Mouse (Mus musculus) T-helper 1 cell (primary cell): ENCODE data around the gene Rxfp4.

Experiments used
- in situ Hi-C: fragments of 300-600 bp; cut with MboI, MseI; formaldehyde crosslinking; loops from one replicate; pipeline ENCODE4 v1.15.1; 2025; ENCODE audit warnings: high pct_unique_total_duplicates

Gene Rxfp4

DNA sequence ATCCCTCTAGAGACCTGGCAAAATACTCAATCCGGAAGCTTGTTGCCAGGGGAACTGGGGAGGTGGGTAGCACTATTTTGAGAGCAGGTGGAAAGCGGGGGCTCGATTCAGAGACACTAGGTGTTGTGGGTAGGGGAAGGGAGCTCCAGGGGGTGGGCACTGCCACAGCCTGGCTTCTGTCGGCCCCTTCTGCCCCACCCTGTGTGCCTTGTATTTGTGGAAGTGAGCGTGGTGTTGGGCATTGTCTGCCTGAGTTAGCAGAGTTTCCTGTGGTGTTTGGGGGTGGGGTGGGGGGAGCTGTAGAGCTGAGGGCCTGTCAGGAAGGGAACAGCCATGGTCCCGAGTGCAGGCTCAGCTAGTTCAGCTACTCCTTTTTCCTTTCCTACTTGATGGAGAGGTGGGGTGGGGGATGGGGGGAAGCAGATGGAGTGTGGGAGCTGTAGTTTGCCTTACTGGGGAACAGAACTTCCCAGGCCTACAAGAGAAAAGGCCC, 22.0 kb downstream of the Rxfp4 start:
- in situ Hi-C loops, result loop anchor here (10.0 kb wide), 1 partner anchor 74 kb away; no protein-coding TSS in a partner anchor

- in situ Hi-C loops, result loop anchor here (10.0 kb wide), 1 partner anchor 75 kb away; no protein-coding TSS in a partner anchor
These were observed 22.9 kb downstream of the Rxfp4 start for GRCm38 (mm10) chr3:88630018-88630417.

GRCm38 (mm10) chr3:88629244-88629643, 23.7 kb downstream of the Rxfp4 start:
- in situ Hi-C loops, result no loop called here

DNA sequence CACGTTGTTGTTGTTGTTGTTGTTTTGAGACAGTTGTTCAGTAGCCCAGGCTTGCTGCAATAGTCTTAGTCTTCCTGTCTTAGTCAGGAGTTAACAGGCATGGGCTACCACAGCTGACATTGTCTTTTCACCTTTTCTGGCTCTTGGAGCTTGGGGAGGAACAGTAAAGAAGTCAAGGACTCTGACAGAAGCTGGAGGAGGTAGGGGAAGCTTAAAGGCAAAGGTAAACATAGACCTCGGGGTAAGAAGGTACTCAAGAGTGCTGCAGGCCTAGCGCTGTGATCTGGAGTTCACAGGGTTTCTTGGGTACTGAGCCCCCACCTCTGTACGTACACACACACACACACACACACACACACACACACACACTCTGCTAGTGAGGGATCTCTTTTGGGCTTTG, 24.2 kb downstream of the Rxfp4 start:
- in situ Hi-C loops, result no loop called here

DNA sequence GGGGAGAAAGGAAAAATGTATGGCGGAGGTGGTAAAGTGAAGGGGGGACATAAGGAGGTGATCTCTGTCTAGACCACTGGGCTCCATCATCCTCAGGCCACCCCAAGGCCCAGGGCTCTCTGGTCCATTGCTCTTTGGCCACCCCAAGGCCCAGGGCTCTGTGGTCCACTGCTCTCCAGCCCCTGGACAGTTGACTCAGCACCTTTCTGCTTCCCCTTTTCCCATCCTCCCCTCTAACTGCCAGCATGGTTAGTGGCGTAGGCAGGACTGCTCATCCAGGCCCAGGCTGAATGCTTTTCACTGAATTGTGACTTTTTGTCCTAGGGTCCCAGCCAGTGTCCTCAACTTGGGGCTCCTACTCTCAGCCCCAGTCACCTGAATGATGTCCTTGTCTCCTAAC, 25.4 kb downstream of the Rxfp4 start:
- in situ Hi-C loops, result no loop called here

DNA sequence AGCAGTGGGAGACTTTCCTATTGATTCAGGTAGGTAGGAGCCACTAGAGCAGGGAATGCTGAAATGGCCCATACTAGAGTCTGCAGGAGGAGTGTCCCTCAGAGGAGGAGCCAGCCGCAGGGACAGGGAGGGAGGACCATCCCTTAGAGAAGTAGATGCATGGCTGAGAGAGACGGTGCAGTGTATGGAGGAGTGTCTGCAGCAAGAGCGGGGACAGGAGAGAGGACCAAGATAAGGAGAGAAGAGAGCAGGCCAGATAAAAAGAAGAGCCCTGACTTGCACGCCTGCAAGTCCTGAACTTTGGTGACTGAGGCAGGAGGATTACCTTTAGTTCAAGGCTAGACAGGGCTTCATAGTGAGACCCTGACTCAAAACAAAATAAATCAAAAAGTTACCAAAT, 25.8 kb downstream of the Rxfp4 start:
- in situ Hi-C loops, result no loop called here

DNA sequence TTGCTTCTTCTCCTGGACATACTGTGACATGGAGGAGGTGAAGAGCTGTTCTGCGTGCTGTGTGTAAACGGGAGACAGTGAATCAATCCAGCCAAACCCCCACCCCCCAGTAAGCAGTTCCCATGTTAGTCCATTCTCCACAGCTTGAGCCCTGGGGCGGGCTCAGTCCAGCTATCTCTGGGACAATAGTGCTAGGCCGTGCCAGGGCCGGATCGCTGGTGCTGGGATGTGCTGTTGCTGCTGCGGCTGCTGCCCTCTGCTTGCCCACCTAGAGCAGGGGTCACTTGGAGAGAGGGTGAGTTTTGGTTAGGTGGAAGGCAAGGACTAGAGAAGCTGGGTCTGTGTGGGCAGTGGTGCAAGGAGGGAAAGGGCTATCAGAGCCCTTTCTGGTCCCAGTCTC, 26.6 kb downstream of the Rxfp4 start:
- in situ Hi-C loops, result no loop called here

- in situ Hi-C loops, result no loop called here
These were observed 27.4 kb downstream of the Rxfp4 start for GRCm38 (mm10) chr3:88625531-88625930.

DNA sequence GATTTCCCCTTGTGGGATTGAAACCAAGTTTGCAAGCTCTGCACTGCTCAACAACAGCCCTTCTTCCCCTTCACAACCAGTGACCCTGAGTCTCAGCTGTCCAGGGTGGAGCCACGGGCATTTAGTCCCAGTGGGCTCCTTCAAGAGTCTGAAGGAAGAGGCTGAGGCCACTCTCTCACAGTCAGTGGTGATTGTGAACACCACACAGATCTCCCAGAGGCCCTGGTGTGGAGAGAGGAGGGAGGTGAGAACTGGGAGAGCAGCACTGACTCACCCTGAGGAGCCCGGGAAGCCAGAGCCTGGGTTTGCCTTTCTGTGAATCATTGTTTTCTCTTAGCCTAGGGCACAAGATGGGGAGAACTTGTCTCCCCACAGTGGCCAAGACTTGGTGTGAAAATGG, 28.0 kb downstream of the Rxfp4 start:
- in situ Hi-C loops, result no loop called here

GRCm38 (mm10) chr3:88624324-88624723, 28.6 kb downstream of the Rxfp4 start:
- in situ Hi-C loops, result no loop called here

- in situ Hi-C loops, result no loop called here
These were observed 29.4 kb downstream of the Rxfp4 start for GRCm38 (mm10) chr3:88623346-88624135.

GRCm38 (mm10) chr3:88622941-88623345, 30.0 kb downstream of the Rxfp4 start:
- in situ Hi-C loops, result no loop called here

DNA sequence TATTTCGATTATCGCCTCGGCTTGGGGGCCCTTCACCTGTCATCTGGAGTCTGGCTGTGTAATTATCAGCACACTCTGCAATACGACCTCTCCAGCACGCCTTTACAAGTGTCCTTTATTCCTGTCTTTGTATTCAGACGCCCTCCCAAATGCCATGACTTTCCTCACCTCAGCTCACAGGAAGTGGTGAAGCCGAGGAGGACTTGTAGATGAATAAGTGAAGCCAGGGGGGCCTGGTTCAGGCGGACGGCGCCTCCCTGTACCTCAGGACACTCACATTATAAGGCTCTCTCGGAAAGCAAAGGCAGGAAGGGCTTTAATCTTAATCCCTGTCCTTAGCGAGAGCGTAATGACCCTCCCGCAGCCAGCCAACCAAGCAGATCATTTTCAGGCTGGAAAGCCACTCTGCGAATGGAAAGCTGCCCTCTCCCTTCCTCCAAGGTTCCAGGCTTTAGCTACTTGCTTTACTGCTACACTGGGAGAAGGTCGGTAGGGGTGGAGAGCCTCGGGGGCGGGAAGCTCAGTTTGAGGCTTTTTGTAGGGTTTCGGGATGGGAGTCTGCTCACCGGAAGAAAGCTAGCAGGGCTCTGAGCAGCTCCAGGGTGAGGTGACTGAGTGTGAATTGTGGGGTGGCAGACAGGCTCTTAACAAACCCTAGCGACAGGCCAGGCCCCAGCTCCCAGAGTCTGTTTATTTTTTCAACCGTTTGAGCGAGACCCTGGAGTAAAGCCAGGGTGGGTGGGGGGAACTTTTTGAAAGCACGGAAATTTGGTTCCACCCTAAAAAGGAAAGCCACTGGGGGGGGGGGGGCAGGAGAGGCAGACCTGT, 30.6 kb downstream of the Rxfp4 start:
- in situ Hi-C loops, result no loop called here

DNA sequence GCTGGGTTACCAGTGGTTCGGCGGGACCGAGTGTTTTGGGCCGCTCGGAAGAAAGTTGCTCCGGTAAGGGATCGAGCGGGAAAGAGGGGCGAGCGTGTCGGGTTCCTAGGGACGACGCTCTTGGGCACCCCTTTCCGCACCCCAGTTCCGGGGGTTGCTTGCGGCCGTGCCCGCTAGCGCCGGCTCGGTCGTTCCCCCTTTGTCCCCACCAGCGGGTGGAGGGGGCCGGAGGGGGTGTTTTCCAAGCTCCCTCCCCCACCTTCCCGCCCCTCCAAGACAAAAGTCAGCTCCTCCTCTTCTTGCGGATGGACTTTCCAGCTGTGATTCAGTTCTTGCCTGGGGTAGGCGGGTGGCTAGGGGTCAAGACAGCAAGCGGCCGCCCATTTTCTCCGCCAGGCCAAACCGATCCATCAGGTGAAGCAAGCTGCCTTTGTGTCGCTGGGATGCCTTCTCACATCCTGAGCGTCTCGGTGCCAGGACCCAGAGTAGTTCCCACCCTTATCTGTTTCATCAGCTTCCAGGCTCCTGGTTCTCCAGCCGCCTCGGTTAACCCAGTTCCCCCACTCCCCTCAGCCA, 31.3 kb downstream of the Rxfp4 start:
- in situ Hi-C loops, result no loop called here

DNA sequence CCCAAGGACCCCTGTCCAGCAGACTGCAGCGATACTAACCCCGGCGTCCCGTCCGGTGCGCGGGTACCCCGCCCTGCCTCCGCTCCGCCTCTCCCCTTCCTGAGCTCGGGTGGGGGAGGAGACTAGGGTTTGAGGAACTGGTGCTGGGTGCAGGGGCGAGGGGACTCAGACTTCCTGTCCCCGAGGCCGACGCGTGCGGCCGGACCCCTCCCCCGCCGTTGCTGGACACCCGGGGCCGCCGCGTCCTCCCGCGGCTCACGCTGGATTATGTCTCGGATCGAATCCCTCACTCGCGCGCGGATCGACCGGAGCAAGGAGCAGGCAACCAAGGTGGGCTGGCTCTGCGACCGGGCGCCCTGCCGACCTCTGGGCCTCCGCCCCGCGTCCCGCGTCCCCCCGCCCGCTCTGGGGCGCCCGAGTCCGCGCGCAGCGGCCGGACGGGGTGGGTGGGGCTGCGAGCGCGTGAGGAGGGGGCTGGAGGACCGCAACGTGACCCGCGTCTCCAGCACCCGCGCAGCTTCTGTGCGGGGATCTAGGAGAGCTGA, 31.9 kb downstream of the Rxfp4 start:
- in situ Hi-C loops, result no loop called here

- in situ Hi-C loops, result no loop called here
These were observed 32.6 kb downstream of the Rxfp4 start for GRCm38 (mm10) chr3:88620146-88620991.

DNA sequence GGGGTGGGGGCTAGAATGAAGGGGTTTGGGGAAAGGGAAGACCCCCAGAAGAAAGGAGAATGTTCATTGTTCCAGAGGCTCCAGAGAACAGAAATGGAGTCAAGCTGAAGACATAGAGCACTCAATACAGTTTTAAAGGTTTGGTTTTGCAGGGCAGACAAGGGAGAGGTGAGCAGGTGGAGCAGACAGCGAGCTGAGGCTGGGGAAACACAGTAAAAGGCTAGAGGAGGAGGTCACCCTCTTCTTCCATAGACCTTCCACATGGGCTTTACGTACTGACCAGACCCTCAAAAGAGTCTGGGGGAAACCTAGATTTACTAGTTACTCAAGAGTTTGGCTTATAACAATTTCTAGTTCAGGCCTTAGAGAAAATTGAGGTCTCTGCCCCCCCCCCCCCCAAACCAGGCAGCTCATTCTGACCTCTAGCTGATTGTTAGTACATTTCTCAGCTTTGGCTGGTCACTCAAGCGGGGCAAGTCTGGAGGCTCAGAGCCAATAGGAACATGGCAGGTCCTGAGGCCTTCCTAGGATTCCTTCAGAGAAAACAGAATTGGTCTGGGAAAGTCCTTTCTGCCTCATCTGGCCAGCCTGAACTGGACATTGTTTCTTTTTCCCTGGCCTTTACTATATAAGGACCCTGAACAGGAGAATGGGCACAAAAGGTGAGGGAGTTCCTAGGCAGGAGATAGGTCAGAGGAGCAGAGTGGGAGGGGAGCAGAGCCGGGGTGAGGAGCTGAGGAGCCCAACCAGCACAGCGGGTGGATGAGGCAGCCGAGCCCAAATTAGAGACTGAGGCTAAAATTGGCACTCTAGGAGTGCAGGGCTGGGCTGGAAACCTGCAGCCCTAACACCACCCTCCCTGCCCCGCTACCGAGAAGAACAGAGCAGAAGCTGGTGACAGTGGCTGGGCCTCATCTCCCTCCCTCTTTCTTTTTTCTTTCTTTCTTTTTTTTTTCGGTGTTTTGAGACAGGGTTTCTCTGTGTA, 33.5 kb downstream of the Rxfp4 start:
- in situ Hi-C loops, result no loop called here

GRCm38 (mm10) chr3:88618074-88618871, 34.7 kb downstream of the Rxfp4 start:
- in situ Hi-C loops, result no loop called here

GRCm38 (mm10) chr3:88616951-88617500, 35.9 kb downstream of the Rxfp4 start:
- in situ Hi-C loops, result no loop called here
